Mouse (Mus musculus): ENCODE results near the gene Trappc2l.
A peak's percentile ranks its signal among the peaks of the same experiment; 100 is the strongest.

The Trappc2l gene

DNA sequence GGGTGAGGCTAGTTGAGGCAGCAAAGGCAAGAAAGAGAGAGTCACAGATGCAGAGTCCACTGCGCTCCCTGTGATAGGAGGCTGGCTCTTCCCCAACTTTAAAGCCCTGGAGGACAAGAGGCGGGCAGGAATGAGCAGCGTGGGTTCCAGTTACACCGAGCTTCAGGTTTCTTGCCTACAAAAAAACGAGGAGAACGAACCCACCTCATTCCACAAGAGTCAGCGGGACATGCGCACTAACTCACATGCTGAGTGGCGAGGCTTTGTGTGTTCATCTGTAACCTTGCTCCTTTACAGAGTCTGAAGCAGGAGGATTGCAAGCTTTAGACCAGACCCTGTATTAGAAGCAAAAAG lies 47.3 kb downstream of the Trappc2l start:
- no peak for DNase-seq

DNA sequence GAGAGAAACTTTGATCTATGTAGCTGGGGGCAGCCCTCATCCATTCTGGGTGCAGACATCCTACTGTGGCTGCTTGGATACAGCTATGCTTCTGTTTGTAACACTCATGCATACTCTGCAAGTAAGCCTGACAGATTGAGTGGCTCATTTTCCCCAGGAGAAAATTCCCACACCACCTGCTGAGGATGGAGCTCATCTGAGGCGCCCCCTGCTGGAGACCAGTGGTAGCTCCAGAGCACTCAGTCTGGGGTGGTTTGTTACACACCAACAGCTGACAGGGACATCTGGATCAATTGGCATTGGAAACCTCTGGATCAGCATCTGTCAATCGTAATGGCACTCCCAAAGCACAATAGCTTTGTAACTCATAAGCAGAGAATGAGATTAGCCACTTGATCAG lies 48.6 kb downstream of the Trappc2l start:
- DNase-seq, result no peak

GRCm38 (mm10) chr8:122661138-122661537 lies 49.7 kb downstream of the Trappc2l start:
- peak; percentile 90 for DNase-seq

DNA sequence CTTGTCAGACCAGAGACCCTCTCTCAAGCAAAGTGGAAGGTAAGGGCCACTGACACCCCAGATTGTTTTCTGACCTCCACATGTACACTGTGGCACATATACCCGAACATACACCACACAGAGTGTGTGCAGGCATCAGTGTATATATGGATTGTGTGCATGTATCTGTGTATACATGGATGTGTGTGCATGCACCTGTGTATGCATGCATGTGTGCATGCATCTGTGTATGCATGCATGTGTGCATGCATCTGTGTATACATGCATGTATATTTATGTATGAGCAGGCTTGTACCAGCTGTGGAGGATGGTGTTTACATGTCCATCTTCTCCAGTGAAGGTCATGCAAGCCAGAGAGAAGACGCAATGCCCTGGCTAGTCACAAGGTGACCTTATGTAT lies 50.5 kb downstream of the Trappc2l start:
- DNase-seq, result no peak

DNA sequence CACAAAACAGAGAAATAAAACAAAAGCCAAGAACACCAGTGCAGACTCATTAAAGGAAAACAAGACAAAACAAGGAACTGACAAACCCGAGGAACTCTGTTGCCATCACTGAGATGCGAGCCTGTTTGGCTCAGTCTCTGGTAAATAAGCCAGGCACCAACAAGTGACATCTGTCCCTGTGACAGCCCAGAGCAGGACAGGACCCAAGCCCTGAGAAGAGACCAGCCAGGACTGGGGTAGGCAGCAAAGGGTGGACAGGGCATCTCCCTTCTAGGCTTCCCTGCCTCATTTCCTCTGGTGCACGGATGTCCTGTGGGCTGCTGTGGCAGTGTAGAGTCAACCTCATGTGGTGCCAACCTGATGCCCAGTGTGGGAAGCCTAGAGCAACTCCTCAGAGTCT lies 51.7 kb downstream of the Trappc2l start:
- DNase-seq, result no peak

DNA sequence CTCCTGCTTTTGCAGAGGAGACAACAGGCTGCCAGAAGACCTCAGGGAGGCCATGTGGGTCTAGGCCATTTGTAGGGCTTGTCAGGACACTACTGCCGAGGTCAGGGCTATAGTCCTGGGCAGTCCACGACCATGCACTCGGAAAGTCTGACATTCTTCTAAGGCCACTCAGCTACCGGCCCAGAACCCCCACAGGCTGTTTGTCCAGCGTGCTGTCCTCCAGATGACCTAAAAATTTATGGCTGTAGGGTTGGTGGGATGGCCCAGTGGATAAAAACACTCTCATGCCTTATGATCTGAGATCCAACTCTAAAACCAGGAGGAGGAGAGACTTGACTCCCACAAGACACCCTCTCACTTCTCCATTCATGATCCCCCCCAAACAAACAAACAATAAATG lies 52.2 kb downstream of the Trappc2l start:
- DNase-seq, result no peak

GRCm38 (mm10) chr8:122665221-122665620 lies 53.8 kb downstream of the Trappc2l start:
- DNase-seq, result peak; percentile 79

- DNase-seq, result peak; percentile 90
Observed at GRCm38 (mm10) chr8:122665667-122666316, 54.4 kb downstream of the Trappc2l start.
